Mouse (Mus musculus): Measurements from ENCODE around the gene Uchl4. TPM values are rescaled to one million over a fixed set of nuclear protein-coding genes. Genes with fewer than 3 reads are reported as not detected.
"Not testable (repeated sequence)": the region's sequence is repeated elsewhere in the genome, so short reads cannot be mapped to it uniquely, and the experiment has no call there.

The Uchl4 gene
- polyA plus RNA-seq, 1 experiment from 2014 or later: 2.7 TPM

DNA sequence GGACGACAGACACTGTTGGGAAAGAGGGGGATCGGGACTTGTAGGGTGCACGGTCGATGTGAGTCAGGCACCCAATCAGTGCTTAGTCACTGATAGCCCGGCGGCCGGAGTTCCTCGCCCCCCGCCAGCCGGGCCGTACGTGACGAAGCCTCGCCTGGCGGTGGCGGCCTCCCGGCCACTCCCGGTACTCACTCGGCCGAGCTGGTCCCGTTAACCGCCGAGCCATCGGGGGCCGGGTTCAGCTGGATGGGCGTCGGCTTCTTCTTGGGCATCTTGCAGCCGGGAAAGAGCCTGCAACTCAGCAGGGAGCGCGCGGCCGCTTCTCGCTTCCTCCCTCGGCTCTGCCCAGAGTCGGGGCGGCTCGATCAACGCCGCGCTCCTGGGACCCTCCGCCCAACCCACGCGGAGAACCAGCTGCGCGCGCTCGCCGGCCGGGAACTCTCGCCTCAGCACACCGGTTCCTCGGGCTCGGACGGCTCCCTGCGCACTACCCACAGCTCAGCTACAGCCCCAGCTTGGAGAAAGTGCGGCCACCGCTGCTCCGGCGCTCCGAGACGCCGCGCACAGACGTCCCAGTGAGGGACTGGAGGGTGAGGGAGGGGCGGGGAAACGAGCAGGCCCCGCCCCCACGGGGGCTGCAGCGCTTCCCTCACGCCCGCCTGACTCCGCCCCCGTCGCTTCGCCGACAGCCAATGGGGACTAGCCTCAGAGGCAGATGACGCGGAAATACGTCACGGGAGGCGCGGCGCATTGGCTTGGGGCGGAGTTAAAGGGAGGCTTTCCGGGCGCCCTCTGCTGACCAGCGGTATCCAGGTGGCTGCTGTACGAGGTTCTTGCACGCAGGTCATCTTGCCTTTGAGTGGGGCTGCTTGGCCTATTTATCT is 18.3 kb downstream of the Uchl4 start, which contains the start of gene Map2k1:
Gene Map2k1, minus strand, starts transcription at position 611 of the 884 bp plus-strand sequence.
- peak within 1 kb of the TSS; percentile 73 for H3K4me2 ChIP-seq
- H3K27me3 ChIP-seq (replicated peaks): no peaks in the 10 kb centered on the region
- no peaks in the 10 kb centered on the region for H3K9me3 ChIP-seq (replicated peaks)
- under 1% methylated on average over 89 of the region's 89 CpGs for WGBS
- no peaks in the 10 kb centered on the region for H3K36me3 ChIP-seq
- H3K27ac ChIP-seq (ENCODE audit: poor library complexity, severe bottlenecking): peak within 1 kb of the TSS; percentile 86
- H3K4me1 ChIP-seq (replicated peaks): peaks cover 28% of the 10 kb centered on the region
- H3K4me3 ChIP-seq: peak within 1 kb of the TSS; percentile 73
- peak within 1 kb of the TSS; percentile 84 for H3K9ac ChIP-seq
- peak; percentile 97 for ATAC-seq (ENCODE audit: insufficient number of reproducible peaks, low FRiP score)

DNA sequence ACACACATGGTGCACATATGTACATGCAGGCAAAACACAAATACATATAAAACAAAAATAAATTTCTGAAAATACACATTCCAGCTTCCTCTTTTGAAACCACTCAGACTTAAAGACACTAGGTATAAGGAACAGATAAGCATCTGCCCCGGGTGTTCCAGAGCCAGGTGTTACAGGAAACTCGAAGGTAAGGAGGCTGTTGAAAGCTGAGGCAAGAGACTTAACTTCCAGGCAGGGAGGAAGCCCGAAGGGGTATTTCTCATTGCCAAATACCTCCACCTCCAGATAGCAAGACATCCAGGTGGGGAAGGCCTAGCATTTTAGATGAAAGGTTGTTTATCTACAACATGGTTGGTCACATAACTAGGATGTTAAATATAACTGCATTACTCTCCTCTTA is 20.4 kb downstream of the Uchl4 start:
- WGBS: 69% methylated on average over 3 of the region's 3 CpGs
- ATAC-seq (ENCODE audit: insufficient number of reproducible peaks, low FRiP score): no peak
- peaks cover 18% of the 10 kb centered on the region for H3K4me1 ChIP-seq (replicated peaks)
- no peaks in the 10 kb centered on the region for H3K27me3 ChIP-seq (replicated peaks)
- no peaks in the 10 kb centered on the region for H3K9me3 ChIP-seq (replicated peaks)
- H3K36me3 ChIP-seq: no peaks in the 10 kb centered on the region
- H3K9ac ChIP-seq: no peak overlapping the region
- no peak overlapping the region for H3K4me2 ChIP-seq
- H3K27ac ChIP-seq (ENCODE audit: poor library complexity, severe bottlenecking): no peak overlapping the region
- no peak overlapping the region for H3K4me3 ChIP-seq

DNA sequence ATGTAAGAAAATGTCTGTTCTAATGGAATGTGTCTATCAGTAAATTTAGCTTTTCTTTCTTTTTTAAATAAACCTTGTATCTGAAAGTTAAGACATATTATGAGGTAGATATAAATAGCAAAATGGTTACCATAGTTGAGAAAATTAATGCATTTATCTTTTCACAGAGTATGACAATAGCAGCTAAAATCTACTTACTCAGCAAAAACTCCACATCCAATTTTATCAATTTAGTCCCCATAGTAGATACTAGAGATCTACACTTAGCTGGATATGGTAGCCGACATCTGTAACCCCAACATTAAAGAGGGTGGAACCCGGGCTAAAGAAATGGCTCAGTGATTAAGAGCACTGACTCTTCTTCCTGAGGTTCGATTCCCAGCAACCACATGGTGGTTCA is 21.2 kb downstream of the Uchl4 start:
- H3K4me2 ChIP-seq: no peak overlapping the region
- no peak overlapping the region for H3K9ac ChIP-seq
- H3K36me3 ChIP-seq: no peaks in the 10 kb centered on the region
- H3K4me1 ChIP-seq (replicated peaks): peaks cover 11% of the 10 kb centered on the region
- H3K9me3 ChIP-seq (replicated peaks): no peaks in the 10 kb centered on the region
- no peaks in the 10 kb centered on the region for H3K27me3 ChIP-seq (replicated peaks)
- H3K4me3 ChIP-seq: no peak overlapping the region
- WGBS: 80% methylated on average over 3 of the region's 3 CpGs
- ATAC-seq (ENCODE audit: insufficient number of reproducible peaks, low FRiP score): no peak
- H3K27ac ChIP-seq (ENCODE audit: poor library complexity, severe bottlenecking): no peak overlapping the region

DNA sequence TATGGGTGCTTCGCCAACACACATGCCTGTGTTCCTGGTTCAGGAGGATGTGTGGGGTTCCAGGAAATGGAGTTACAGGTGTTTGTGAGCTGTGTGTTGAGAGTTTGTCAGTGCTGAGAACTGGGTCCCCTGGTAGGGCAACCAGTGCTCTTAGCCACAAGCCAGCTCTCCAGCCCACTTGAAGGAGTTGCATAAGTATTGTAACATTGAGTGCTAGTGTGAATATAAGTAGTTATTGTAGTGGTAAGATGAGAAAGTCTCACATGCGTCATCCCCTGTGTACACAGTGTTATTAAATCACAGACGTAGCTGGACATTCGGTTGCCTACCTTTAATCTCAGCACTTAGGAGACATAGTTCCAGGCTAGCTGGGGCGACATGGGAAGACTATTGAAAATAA is 24.9 kb downstream of the Uchl4 start:
- WGBS: 80% methylated on average over 5 of the region's 5 CpGs

GRCm38 (mm10) chr9:64261023-64261422 is 26.0 kb downstream of the Uchl4 start:
- ATAC-seq (ENCODE audit: insufficient number of reproducible peaks, low FRiP score): no peak
- 81% methylated on average over 4 of the region's 4 CpGs for WGBS
- H3K27ac ChIP-seq (ENCODE audit: poor library complexity, severe bottlenecking): no peak overlapping the region
- no peaks in the 10 kb centered on the region for H3K36me3 ChIP-seq
- no peaks in the 10 kb centered on the region for H3K4me1 ChIP-seq (replicated peaks)
- H3K4me2 ChIP-seq: no peak overlapping the region
- H3K9ac ChIP-seq: no peak overlapping the region
- 0 out of 2 replicates have a peak, but pooled peaks cover 4% of the 10 kb centered on the region for H3K9me3 ChIP-seq (replicated peaks)
- no peak overlapping the region for H3K4me3 ChIP-seq
- no peaks in the 10 kb centered on the region for H3K27me3 ChIP-seq (replicated peaks)

More for the DNA sequence above, 24.9 kb downstream of the Uchl4 start:
- Histone ChIP-seq H3K4me3 (no peak overlapping the region), H3K36me3 (no peaks in the 10 kb centered on the region), H3K4me1 (replicated peaks) (no peaks in the 10 kb centered on the region), H3K4me2 (no peak overlapping the region), H3K9ac (no peak overlapping the region), H3K9me3 (replicated peaks) (0 out of 2 replicates have a peak, but pooled peaks cover 4% of the 10 kb centered on the region), H3K27ac (ENCODE audit: poor library complexity, severe bottlenecking) (no peak overlapping the region), H3K27me3 (replicated peaks) (no peaks in the 10 kb centered on the region)
- no peak for ATAC-seq (ENCODE audit: insufficient number of reproducible peaks, low FRiP score)

- Histone ChIP-seq H3K4me3 (no peak overlapping the region), H3K27me3 (replicated peaks) (no peaks in the 10 kb centered on the region), H3K4me1 (replicated peaks) (no peaks in the 10 kb centered on the region), H3K27ac (ENCODE audit: poor library complexity, severe bottlenecking) (no peak overlapping the region), H3K36me3 (no peaks in the 10 kb centered on the region), H3K4me2 (no peak overlapping the region), H3K9ac (no peak overlapping the region), H3K9me3 (replicated peaks) (0 out of 2 replicates have a peak, but pooled peaks cover 4% of the 10 kb centered on the region)
- 37% methylated on average over 1 of the region's 1 CpGs for WGBS
- no peak for ATAC-seq (ENCODE audit: insufficient number of reproducible peaks, low FRiP score)
Measured at GRCm38 (mm10) chr9:64264813-64265212, 29.8 kb downstream of the Uchl4 start.

DNA sequence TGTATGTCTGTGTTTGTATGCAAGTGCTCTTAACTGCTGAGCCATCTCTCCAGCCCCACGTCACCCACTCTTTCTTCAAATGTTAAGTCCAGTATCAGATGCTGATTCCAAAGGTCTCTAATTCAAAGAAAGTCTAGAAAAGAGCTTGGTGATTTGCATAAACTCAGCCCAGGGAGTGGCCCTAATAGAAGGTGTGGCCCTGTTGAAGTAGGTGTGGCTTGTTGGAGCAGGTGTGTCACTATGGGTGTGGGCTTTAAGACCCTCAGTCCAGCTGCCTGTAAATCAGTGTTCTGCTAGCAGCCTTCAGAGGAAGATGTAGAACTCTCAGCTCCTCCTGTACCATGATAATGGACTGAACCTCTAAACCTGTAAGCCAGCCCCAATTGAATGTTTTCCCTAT is 32.2 kb downstream of the Uchl4 start:
- Histone ChIP-seq H3K27me3 (replicated peaks) (no peaks in the 10 kb centered on the region), H3K4me1 (replicated peaks) (no peaks in the 10 kb centered on the region), H3K36me3 (no peaks in the 10 kb centered on the region), H3K9me3 (replicated peaks) (no peaks in the 10 kb centered on the region), H3K4me2 (no peak overlapping the region), H3K27ac (ENCODE audit: poor library complexity, severe bottlenecking) (no peak overlapping the region), H3K4me3 (no peak overlapping the region), H3K9ac (no peak overlapping the region)
- no peak for ATAC-seq (ENCODE audit: insufficient number of reproducible peaks, low FRiP score)
- WGBS: 95% methylated on average over 1 of the region's 1 CpGs

DNA sequence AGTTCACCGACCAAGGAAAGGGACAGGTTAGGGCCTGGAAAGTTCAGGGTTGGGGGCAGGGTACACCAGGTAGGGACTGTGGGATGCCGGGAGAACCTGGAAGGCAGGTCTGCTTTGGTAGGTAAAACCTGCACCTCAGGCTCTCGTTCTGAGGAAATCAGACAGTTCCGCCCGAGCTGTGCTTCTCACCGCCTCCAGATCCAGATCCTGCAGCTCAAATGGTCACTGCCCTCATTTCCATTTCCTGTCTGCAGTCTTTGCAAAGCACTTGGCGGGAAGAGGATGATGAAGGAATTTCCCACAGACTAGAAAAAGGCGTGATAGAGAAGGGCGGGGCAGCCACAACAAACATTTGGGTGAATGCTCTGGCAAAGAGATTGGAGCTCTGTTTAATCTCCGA is 33.2 kb downstream of the Uchl4 start:
- Histone ChIP-seq H3K36me3 (no peaks in the 10 kb centered on the region), H3K4me1 (replicated peaks) (no peaks in the 10 kb centered on the region), H3K4me2 (no peak overlapping the region), H3K9ac (0 out of 2 replicates have a peak overlapping the region, but pooled peaks have one; percentile 10), H3K4me3 (no peak overlapping the region), H3K27me3 (replicated peaks) (no peaks in the 10 kb centered on the region), H3K27ac (ENCODE audit: poor library complexity, severe bottlenecking) (no peak overlapping the region), H3K9me3 (replicated peaks) (no peaks in the 10 kb centered on the region)
- WGBS: 74% methylated on average over 10 of the region's 10 CpGs
- ATAC-seq (ENCODE audit: insufficient number of reproducible peaks, low FRiP score): no peak

DNA sequence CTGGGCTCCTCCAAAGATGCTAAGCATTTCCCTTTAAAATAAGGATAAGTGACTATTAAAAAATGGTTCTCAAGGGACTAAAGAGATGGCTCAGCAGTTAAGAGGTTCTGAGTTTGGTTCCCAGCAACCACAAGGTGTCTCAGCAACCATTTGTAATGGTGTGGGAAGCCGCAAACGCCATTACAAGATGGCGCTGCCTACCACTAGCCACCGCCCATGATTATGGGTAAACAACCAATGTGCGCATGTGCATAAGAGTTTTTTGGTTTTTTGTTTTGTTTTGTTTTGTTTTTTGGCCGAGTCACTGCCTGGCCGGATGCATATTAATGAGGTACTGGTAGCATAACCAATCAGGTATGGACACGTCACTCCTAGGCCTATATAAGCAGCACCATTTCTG is 33.8 kb downstream of the Uchl4 start:
- H3K4me2 ChIP-seq; H3K9me3 ChIP-seq (replicated peaks); H3K4me3 ChIP-seq; H3K4me1 ChIP-seq (replicated peaks); H3K36me3 ChIP-seq; H3K9ac ChIP-seq; H3K27me3 ChIP-seq (replicated peaks); ATAC-seq (ENCODE audit: insufficient number of reproducible peaks, low FRiP score); H3K27ac ChIP-seq (ENCODE audit: poor library complexity, severe bottlenecking): not testable (repeated sequence)
- WGBS: 90% methylated on average over 8 of the region's 8 CpGs

DNA sequence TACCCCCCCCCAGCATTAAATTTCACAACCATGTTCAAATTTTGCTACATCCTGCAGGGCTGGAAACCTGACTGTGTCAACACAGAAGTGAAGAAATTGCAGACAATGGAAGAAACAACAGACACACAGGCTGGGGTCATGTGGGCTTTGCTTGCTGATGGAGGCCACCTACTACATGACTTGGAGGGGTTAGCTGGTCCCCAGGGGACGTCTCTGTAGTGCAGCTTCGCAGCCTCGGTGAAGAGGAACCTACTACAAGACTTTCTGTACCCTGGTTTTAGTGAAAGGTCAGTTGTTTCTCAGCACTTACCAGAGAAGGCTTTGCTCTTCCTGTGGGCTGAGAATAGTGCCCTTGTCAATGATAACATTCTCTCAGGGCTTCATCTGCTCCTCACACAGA is 36.2 kb downstream of the Uchl4 start:
- H3K27me3 ChIP-seq (replicated peaks): no peaks in the 10 kb centered on the region
- H3K9ac ChIP-seq: no peak overlapping the region
- no peaks in the 10 kb centered on the region for H3K36me3 ChIP-seq
- no peak overlapping the region for H3K27ac ChIP-seq (ENCODE audit: poor library complexity, severe bottlenecking)
- H3K4me1 ChIP-seq (replicated peaks): no peaks in the 10 kb centered on the region
- ATAC-seq (ENCODE audit: insufficient number of reproducible peaks, low FRiP score): no peak
- H3K9me3 ChIP-seq (replicated peaks): no peaks in the 10 kb centered on the region
- no peak overlapping the region for H3K4me2 ChIP-seq
- no peak overlapping the region for H3K4me3 ChIP-seq
- 56% methylated on average over 3 of the region's 3 CpGs for WGBS

GRCm38 (mm10) chr9:64272611-64273010 is 37.6 kb downstream of the Uchl4 start:
- H3K4me1 ChIP-seq (replicated peaks): no peaks in the 10 kb centered on the region
- no peak overlapping the region for H3K4me2 ChIP-seq
- no peak for ATAC-seq (ENCODE audit: insufficient number of reproducible peaks, low FRiP score)
- H3K9me3 ChIP-seq (replicated peaks): no peaks in the 10 kb centered on the region
- no peaks in the 10 kb centered on the region for H3K36me3 ChIP-seq
- 32% methylated on average over 7 of the region's 7 CpGs for WGBS
- H3K9ac ChIP-seq: no peak overlapping the region
- H3K4me3 ChIP-seq: no peak overlapping the region
- no peak overlapping the region for H3K27ac ChIP-seq (ENCODE audit: poor library complexity, severe bottlenecking)
- no peaks in the 10 kb centered on the region for H3K27me3 ChIP-seq (replicated peaks)
